Mouse (Mus musculus): ENCODE results near the gene Cbx2. TPM values are rescaled to one million over a fixed set of nuclear protein-coding genes. Genes with fewer than 3 reads are reported as not detected.

Gene Cbx2
- polyA plus RNA-seq, 1 experiment from 2014 or later = 30.5 TPM

DNA sequence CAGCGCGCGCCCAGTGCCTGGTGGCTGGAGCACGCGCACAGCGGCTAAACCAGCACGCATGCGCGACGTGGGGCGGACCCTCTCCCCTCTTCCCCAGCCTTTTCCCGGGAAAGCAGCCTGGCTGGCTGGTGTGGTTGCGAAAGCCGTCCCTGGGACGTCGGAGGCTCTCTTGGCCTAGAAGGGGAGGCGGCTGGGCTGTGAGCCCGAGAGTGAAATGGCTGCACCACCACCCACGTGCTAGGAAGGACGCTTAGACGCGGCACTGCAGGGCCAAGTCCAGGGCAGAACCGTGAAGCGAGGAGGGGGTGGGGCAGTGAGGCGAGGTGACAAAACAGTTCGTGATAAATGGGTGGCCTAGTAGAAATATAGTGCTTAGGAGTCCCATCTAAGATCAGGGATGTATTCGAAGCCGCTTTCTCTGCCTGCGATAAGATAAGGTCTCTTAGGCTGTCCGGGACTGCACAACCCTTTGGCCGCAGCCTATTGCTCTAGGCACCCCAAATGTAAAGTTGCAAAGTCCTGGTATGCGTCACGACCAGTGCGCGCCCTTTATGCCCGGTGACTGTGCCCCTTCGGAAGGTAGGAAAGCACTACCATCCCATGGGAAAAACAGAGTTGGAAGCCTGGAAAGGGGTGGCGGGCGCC lies 24.0 kb downstream of the Cbx2 start:
- peak overlapping the region; percentile 23 for H3K4me3 ChIP-seq (ENCODE audit: low read length)
- peak overlapping the region; percentile 46 for H3K4me2 ChIP-seq (ENCODE audit: low read depth, low read length)
- H3K4me1 ChIP-seq (replicated peaks; ENCODE audit: control insufficient read depth, insufficient read depth, low read length) = peaks cover 37% of the 10 kb centered on the region
- ATAC-seq (ENCODE audit: low read depth) = peak; percentile 83
- 0 out of 2 replicates have a peak overlapping the region, but pooled peaks have one; percentile 11 for H3K9ac ChIP-seq (ENCODE audit: low read length)
- H3K27ac ChIP-seq (ENCODE audit: low read length) = no peak overlapping the region
- no peaks in the 10 kb centered on the region for H3K36me3 ChIP-seq (ENCODE audit: control insufficient read depth, insufficient read depth, low read length)
- no peaks in the 10 kb centered on the region for H3K9me3 ChIP-seq (ENCODE audit: control insufficient read depth, low read length)
- H3K27me3 ChIP-seq (ENCODE audit: control insufficient read depth, insufficient read depth, low read depth, low read length) = peaks cover 93% of the 10 kb centered on the region
- WGBS = 1% methylated on average over 39 of the region's 39 CpGs

DNA sequence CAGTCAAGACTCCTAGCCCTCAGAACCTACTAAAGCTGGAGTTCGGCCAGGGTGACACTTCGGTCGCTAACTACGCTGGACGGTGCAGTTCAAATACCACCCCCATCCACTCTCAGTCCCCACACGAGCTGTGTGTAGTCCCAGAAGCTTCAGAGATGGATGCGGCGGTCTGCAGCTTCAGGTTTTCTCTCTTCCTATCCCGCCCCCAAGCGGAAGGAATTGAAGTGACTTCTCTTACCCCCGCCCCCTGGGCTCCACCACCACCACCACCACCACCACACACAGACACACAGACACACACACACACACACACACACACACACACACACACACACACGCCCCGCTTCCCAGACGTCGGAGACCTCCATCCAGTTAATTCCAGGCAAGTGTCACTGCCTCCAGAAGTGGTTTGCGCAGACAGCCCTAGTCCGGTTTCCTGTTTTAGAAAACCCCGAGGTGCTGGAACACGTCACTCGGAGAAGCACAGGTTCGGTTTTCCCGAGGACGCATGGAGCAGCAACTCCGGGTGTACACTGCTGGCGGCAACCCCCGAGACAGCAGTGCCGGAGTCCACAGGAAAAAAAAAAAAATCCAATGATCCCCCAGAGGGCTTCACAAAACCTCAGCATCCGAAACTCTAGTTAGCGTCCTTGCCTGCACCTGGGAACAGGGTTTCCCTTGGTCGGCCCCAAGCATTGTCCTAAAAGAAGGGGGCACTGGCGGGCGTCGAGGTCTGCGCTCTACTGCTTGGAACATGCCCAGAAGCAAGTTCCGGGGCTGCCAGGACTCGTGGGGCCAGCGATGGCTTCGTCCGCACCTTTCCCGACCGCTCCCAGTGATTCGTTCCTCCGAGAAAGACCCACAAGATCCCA lies 24.7 kb downstream of the Cbx2 start:
- 1% methylated on average over 43 of the region's 43 CpGs for WGBS
- H3K4me3 ChIP-seq (ENCODE audit: low read length) = peak overlapping the region; percentile 23
- no peak overlapping the region for H3K9ac ChIP-seq (ENCODE audit: low read length)
- H3K27me3 ChIP-seq (ENCODE audit: control insufficient read depth, insufficient read depth, low read depth, low read length) = peaks cover 94% of the 10 kb centered on the region
- peak; percentile 23; the same call in 1 of the 2 replicates for ATAC-seq (ENCODE audit: low read depth)
- no peak overlapping the region for H3K27ac ChIP-seq (ENCODE audit: low read length)
- H3K9me3 ChIP-seq (ENCODE audit: control insufficient read depth, low read length) = no peaks in the 10 kb centered on the region
- peak overlapping the region; percentile 46 for H3K4me2 ChIP-seq (ENCODE audit: low read depth, low read length)
- H3K4me1 ChIP-seq (replicated peaks; ENCODE audit: control insufficient read depth, insufficient read depth, low read length) = peaks cover 35% of the 10 kb centered on the region
- H3K36me3 ChIP-seq (ENCODE audit: control insufficient read depth, insufficient read depth, low read length) = no peaks in the 10 kb centered on the region

DNA sequence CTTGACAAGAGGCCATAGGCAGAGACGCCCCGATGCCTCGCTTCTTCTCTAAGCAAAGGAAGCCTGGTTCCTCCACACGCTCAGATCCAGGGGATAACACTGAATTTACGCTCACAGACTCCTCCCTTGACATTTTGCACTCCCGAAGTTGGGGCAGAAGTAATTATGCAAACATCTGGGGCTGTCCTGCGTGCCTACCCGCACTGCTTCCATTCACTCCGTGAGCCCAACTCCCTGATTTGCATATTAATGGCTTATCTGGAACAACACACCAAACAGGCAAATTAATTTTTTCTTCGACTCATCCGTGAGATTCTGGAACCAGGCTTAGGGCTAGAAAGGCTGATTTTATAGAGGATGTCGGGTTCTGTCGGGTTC lies 25.4 kb downstream of the Cbx2 start:
- Histone ChIP-seq H3K27me3 (ENCODE audit: control insufficient read depth, insufficient read depth, low read depth, low read length) (peaks cover 93% of the 10 kb centered on the region), H3K36me3 (ENCODE audit: control insufficient read depth, insufficient read depth, low read length) (no peaks in the 10 kb centered on the region), H3K9me3 (ENCODE audit: control insufficient read depth, low read length) (no peaks in the 10 kb centered on the region), H3K4me1 (replicated peaks; ENCODE audit: control insufficient read depth, insufficient read depth, low read length) (peaks cover 37% of the 10 kb centered on the region), H3K9ac (ENCODE audit: low read length) (no peak overlapping the region), H3K4me3 (ENCODE audit: low read length) (no peak overlapping the region), H3K27ac (ENCODE audit: low read length) (no peak overlapping the region), H3K4me2 (ENCODE audit: low read depth, low read length) (no peak overlapping the region)
- ATAC-seq (ENCODE audit: low read depth) = no peak
- WGBS = under 1% methylated on average over 13 of the region's 13 CpGs

DNA sequence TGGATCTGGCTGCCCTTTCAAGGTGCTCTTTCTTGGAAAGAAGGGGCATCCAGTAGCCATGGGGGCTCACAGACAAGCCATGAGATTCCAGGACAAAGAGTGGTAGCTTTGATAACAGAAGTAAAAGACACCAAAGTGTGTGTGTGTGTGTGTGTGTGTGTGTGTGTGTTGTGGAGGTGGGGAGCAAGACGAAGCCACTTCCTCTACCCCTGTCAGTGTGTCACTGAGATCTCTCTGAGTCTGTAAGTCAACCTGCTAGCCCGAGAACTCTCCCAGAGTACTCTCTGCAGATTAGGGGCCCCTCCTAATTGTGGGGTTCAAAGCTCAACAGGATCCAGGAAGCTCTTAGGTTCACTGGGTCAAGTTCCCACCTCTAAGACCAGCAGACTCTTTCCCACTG lies 27.6 kb downstream of the Cbx2 start:
- no peaks in the 10 kb centered on the region for H3K36me3 ChIP-seq (ENCODE audit: control insufficient read depth, insufficient read depth, low read length)
- WGBS = 0% methylated on average over 2 of the region's 2 CpGs
- no peak overlapping the region for H3K9ac ChIP-seq (ENCODE audit: low read length)
- no peak overlapping the region for H3K27ac ChIP-seq (ENCODE audit: low read length)
- peaks cover 42% of the 10 kb centered on the region for H3K4me1 ChIP-seq (replicated peaks; ENCODE audit: control insufficient read depth, insufficient read depth, low read length)
- peaks cover 89% of the 10 kb centered on the region for H3K27me3 ChIP-seq (ENCODE audit: control insufficient read depth, insufficient read depth, low read depth, low read length)
- no peak for ATAC-seq (ENCODE audit: low read depth)
- H3K9me3 ChIP-seq (ENCODE audit: control insufficient read depth, low read length) = no peaks in the 10 kb centered on the region
- no peak overlapping the region for H3K4me2 ChIP-seq (ENCODE audit: low read depth, low read length)
- no peak overlapping the region for H3K4me3 ChIP-seq (ENCODE audit: low read length)

DNA sequence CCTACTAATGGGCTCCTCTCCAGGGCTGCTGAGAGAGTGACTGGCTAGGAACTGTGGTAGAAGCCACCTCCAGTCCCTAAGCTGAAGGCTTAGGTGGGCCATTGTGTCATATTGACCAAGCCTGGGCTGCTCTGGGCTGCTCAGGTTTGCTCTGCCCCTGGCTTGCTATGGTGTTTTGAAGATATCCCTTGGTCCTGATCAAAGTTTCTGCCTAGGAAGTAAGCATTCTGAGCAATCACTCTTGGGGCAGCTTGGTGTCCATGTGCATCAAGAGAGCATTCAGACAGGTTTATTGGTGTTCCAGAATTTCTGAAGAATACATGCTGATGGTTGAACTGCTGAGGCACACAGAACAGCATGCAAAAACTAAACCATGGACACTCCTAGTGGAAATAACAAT lies 28.7 kb downstream of the Cbx2 start:
- no peaks in the 10 kb centered on the region for H3K9me3 ChIP-seq (ENCODE audit: control insufficient read depth, low read length)
- H3K4me2 ChIP-seq (ENCODE audit: low read depth, low read length) = no peak overlapping the region
- peaks cover 42% of the 10 kb centered on the region for H3K4me1 ChIP-seq (replicated peaks; ENCODE audit: control insufficient read depth, insufficient read depth, low read length)
- H3K27me3 ChIP-seq (ENCODE audit: control insufficient read depth, insufficient read depth, low read depth, low read length) = peaks cover 88% of the 10 kb centered on the region
- H3K4me3 ChIP-seq (ENCODE audit: low read length) = no peak overlapping the region
- H3K9ac ChIP-seq (ENCODE audit: low read length) = no peak overlapping the region
- ATAC-seq (ENCODE audit: low read depth) = no peak
- H3K36me3 ChIP-seq (ENCODE audit: control insufficient read depth, insufficient read depth, low read length) = no peaks in the 10 kb centered on the region
- H3K27ac ChIP-seq (ENCODE audit: low read length) = no peak overlapping the region

DNA sequence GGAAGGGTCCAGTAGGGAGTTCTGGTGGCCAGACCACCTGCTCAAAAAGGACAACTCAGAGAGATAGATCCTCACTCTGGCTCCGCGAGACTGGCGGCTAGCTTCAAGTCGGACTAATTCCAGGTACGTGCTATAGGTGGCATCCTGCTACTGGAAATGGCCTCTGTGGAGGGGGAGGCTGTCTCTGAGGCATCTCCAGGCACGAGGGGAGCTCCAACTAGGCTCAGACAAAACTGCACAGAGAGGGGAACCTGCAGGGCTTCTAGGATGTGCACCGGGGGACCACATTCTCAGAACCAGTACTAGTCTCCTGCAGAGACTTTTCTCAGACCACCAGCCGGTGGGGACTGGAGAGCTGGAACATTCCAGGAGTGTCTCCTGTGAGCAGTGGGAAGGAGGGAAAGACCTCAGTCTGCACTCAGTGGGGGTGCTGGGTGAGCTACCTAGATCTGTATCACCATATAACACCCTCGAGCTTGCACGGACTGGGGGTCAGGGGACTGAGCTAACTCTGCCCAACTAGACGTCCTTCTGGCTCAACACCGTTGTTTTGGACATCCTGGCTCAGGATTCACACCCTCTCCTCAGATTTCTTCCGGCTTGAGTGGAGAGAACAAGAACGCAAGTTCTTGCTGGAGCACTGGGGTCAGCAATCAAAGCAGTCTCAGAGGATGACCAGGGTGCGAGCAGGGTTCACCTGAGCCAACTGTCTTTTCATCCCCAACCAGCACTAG lies 29.3 kb downstream of the Cbx2 start:
- ATAC-seq (ENCODE audit: low read depth) = no peak
- WGBS = 4% methylated on average over 15 of the region's 15 CpGs
- no peaks in the 10 kb centered on the region for H3K9me3 ChIP-seq (ENCODE audit: control insufficient read depth, low read length)
- no peak overlapping the region for H3K4me3 ChIP-seq (ENCODE audit: low read length)
- no peak overlapping the region for H3K27ac ChIP-seq (ENCODE audit: low read length)
- H3K4me1 ChIP-seq (replicated peaks; ENCODE audit: control insufficient read depth, insufficient read depth, low read length) = peaks cover 40% of the 10 kb centered on the region
- H3K9ac ChIP-seq (ENCODE audit: low read length) = no peak overlapping the region
- H3K36me3 ChIP-seq (ENCODE audit: control insufficient read depth, insufficient read depth, low read length) = no peaks in the 10 kb centered on the region
- H3K27me3 ChIP-seq (ENCODE audit: control insufficient read depth, insufficient read depth, low read depth, low read length) = peaks cover 82% of the 10 kb centered on the region
- H3K4me2 ChIP-seq (ENCODE audit: low read depth, low read length) = no peak overlapping the region

DNA sequence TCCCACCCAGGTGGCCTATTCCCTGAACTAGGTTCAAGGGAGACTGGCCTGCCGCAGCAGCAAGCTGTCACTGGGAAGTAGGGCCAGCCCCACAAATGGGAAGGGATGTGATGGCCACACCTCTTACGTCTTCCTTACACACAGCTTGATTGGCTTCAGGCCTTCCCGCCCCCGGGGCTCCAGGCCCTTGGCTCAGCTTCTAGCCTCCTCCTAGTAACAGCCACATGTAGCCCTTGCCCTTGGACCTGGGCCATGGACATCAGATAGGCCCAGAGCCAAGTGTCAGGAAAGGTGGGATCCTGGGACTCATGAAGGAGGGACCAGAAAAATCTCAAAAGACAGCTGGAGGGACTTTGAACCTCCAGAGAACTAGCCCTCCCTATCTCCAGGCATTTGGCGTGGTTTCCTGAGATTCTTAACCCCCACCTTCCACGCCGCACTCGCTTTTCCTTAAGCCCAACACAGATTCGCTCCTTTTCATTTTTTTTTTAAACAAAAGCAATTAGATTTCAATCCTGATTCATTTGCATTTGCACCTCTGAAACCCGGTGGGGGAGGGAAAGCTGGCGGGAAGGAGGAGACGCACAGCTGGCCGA lies 30.0 kb downstream of the Cbx2 start:
- Histone ChIP-seq H3K27me3 (ENCODE audit: control insufficient read depth, insufficient read depth, low read depth, low read length) (peaks cover 81% of the 10 kb centered on the region), H3K4me2 (ENCODE audit: low read depth, low read length) (peak overlapping the region; percentile 81), H3K36me3 (ENCODE audit: control insufficient read depth, insufficient read depth, low read length) (no peaks in the 10 kb centered on the region), H3K9me3 (ENCODE audit: control insufficient read depth, low read length) (no peaks in the 10 kb centered on the region), H3K9ac (ENCODE audit: low read length) (peak overlapping the region; percentile 64), H3K4me3 (ENCODE audit: low read length) (peak overlapping the region; percentile 43), H3K27ac (ENCODE audit: low read length) (peak overlapping the region; percentile 41; the same call in 1 of the 2 replicates), H3K4me1 (replicated peaks; ENCODE audit: control insufficient read depth, insufficient read depth, low read length) (peaks cover 42% of the 10 kb centered on the region)
- 2% methylated on average over 13 of the region's 13 CpGs for WGBS
- peak; percentile 53 for ATAC-seq (ENCODE audit: low read depth)

DNA sequence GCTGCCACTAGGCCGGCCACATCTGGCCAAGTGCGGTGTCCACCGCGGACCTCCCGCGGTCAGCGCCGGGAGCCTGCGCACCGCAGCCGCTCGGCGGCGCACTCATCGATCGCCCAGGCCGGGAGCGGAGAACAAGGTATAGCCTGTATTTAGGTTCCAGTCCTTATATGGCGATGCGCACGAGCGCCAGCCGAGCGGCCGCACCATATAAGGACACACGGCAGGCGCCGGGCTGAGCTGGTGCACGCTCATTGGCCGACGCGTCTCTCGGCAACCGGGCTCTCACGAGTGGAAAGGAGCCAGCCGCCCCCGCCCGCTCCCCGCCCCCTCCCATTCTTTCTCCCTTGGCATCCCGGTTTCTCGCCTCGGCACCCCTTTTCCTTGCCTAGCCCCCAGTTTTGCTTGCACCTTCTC lies 30.5 kb downstream of the Cbx2 start:
- H3K4me1 ChIP-seq (replicated peaks; ENCODE audit: control insufficient read depth, insufficient read depth, low read length) = peaks cover 46% of the 10 kb centered on the region
- peak overlapping the region; percentile 81 for H3K4me2 ChIP-seq (ENCODE audit: low read depth, low read length)
- peak overlapping the region; percentile 41; the same call in 1 of the 2 replicates for H3K27ac ChIP-seq (ENCODE audit: low read length)
- no peaks in the 10 kb centered on the region for H3K36me3 ChIP-seq (ENCODE audit: control insufficient read depth, insufficient read depth, low read length)
- under 1% methylated on average over 39 of the region's 42 CpGs for WGBS
- peak overlapping the region; percentile 43 for H3K4me3 ChIP-seq (ENCODE audit: low read length)
- ATAC-seq (ENCODE audit: low read depth) = peak; percentile 87
- peak overlapping the region; percentile 64 for H3K9ac ChIP-seq (ENCODE audit: low read length)
- no peaks in the 10 kb centered on the region for H3K9me3 ChIP-seq (ENCODE audit: control insufficient read depth, low read length)
- H3K27me3 ChIP-seq (ENCODE audit: control insufficient read depth, insufficient read depth, low read depth, low read length) = peaks cover 81% of the 10 kb centered on the region
